Mouse (Mus musculus) heart, adult 2 months (tissue): ENCODE measurements at regions not wholly inside any gene's neighbourhood (a gene's known extent, or its start where the extent isn't known, plus 50 kb on each side); places are given as distances from the start of the nearest gene placed in this dataset.

Experiments used
- EP300 ChIP-seq: fragments of 200-500 bp; IDR thresholded peaks from 2 replicates; pipeline ENCODE4 v1.6.1; 2011; ENCODE audit warnings: low read depth, low read length, control low read depth; ENCODE audit not compliant: insufficient read depth
- POLR2A ChIP-seq: fragments of 200-500 bp; IDR thresholded peaks from 2 replicates; pipeline ENCODE4 v1.6.1; 2011; ENCODE audit warnings: mild to moderate bottlenecking, low read depth, low read length, control low read depth; ENCODE audit not compliant: insufficient read depth

DNA sequence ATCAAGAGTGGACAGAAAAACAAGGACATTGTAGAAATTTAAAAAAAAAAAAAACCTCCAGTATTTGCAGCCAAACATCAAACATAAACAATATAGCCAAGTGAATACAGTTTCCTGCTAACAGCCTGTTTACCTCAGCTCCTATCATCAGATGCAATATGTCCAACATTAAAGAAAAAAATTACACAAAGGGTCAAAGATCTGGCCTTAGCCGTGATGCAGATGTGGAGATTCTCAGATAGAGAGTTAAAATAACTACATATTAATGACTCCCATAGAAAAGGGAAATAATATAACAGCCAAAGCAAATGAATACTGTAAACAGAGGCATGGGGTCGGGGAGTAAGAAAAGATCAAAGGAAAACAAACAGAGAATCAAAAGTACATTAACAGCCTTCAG is 259.8 kb downstream of the Kctd12 start:
- TF ChIP-seq EP300: no peak
- TF ChIP-seq POLR2A: no peak
